ENCODE assay signal across 17 mouse cellular contexts in genomic region chr19:43731157-43731556, GRCm38 (mm10). TPM values are rescaled to one million over a fixed set of nuclear protein-coding genes. Genes with fewer than 3 reads are reported as not detected.
"Had no signal": no experiment of that assay in that cellular context is flagged by ENCODE, and none has a peak within 500 bp of the region (broad histone marks: within the 10 kb centered on the region; RNA-seq: fewer than 3 reads in every experiment).

No protein-coding gene starts in this region.

- H3K9me3 ChIP-seq: lung, embryonic 15.5 days; megakaryocyte, embryonic 14.5 days; midbrain, embryonic 13.5 days; midbrain, embryonic 15.5 days; neural tube, embryonic 12.5 days; stomach, embryonic 15.5 days had no signal

- H3K9ac ChIP-seq: lung, embryonic 15.5 days; midbrain, embryonic 13.5 days; midbrain, embryonic 15.5 days; neural tube, embryonic 12.5 days; stomach, embryonic 15.5 days had no signal

- DNase-seq: lung, adult 2 months; lung, postnatal 14 days; lung, postnatal 36 days; right cerebral cortex, postnatal 14 days; thymus, adult 2 months; thymus, postnatal 25 days; thymus, postnatal 4 days had no signal

- H3K4me3 ChIP-seq: lung, embryonic 15.5 days; megakaryocyte, embryonic 14.5 days; midbrain, embryonic 13.5 days; midbrain, embryonic 15.5 days; neural tube, embryonic 12.5 days; stomach, embryonic 15.5 days had no signal

- H3K4me2 ChIP-seq: lung, embryonic 15.5 days; midbrain, embryonic 11.5 days; midbrain, embryonic 15.5 days; neural tube, embryonic 12.5 days; stomach, embryonic 15.5 days had no signal

- ATAC-seq: lung, postnatal 0 days; midbrain, embryonic 13.5 days; midbrain, embryonic 15.5 days had no signal

- H3K4me1 ChIP-seq: lung, embryonic 15.5 days; midbrain, embryonic 15.5 days; neural tube, embryonic 12.5 days; stomach, embryonic 15.5 days had no signal

- H3K27me3 ChIP-seq: lung, embryonic 15.5 days; megakaryocyte, embryonic 14.5 days; midbrain, embryonic 13.5 days; midbrain, embryonic 15.5 days; neural tube, embryonic 12.5 days; stomach, embryonic 15.5 days had no signal

- H3K27ac ChIP-seq: lung, embryonic 15.5 days; macrophage; midbrain, embryonic 13.5 days; midbrain, embryonic 15.5 days; neural tube, embryonic 12.5 days; stomach, embryonic 15.5 days; stomach, postnatal 0 days had no signal

RNA-seq across cellular contexts. Expression of gene Abcc2, which starts 50.8 kb away (rescaled TPM):
- polyA plus RNA-seq: midbrain, embryonic 11.5 days had no signal
